Mouse (Mus musculus): ENCODE measurements around the gene Cdk8.
A peak's percentile ranks its signal among the peaks of the same experiment; 100 is the strongest.
"Not testable (repeated sequence)": the region's sequence is repeated elsewhere in the genome, so short reads cannot be mapped to it uniquely, and the experiment has no call there.

Gene Cdk8

DNA sequence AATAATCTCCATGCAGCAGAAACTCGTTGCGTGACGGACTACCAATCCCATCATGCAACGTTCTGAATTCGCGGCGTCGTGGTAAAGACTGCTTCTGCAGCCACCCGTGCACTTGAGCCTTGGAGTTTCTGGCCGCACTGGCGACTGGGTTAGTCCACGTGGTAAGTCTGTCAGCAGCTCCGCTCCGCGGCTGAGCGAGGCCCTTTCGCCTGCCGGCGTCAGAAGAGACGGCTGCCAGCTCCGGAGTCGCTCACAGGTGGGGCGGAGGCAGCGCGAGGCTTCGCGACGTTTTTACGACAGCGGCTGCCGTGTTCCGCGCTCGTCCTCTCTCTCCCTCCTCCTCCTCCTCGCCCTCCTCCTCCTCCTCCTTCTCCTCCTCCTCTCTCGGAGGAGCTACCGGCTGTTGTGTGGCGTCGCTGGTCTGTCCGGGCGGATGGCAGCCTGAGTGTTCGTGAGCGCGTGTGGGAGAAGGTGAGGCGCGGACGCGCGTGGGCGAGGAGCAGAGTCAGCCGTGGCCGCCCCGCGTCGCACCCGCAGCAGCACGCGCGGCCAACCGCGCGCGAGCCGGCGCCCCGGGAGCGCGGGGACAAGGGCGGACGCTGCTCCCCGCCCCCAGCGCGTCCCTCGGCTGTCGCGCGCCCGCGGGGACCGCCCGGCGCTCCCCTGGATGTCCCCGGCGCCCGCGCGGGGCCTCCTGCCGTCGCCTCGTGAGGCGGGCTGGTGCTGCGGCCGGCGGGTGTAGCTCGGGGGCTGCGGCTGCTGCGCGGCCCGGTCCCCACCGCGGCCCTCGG lies at the start of gene Cdk8:
TSS of gene Cdk8 (plus strand) at position 367 of the 791 bp plus-strand sequence.
- TF ChIP-seq GATA4 (IDR thresholded peaks at IDR 0.05; ENCODE audit: insufficient replicate concordance, low read length): peak; percentile 51; the same call in 1 of the 2 replicates

DNA sequence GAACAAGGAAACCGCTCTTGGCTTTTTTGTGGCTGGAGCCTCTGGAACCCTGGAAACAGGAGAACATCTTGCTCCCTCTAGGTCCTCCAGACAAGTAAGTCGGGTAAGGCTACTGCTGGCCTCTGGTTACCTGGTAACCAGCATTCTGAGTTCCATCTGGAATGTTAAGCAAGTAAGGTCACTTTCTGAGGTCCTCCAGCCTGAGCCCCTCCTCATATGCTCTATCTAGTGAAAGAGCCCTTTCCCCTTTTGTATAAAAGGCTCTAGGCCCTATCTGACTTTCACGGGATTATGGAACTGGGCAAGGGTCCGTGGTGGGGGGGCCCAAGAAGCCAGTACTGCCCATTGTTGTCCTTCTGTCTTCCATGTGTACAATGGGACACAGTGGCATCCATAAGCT lies 45.8 kb upstream of the Cdk8 start, which contains the start of gene 1700001J03Rik:
TSS of gene 1700001J03Rik (minus strand) at position 101 of the 400 bp plus-strand sequence.
- not testable (repeated sequence) for TF ChIP-seq GATA4 (IDR thresholded peaks at IDR 0.05; ENCODE audit: insufficient replicate concordance, low read length)

DNA sequence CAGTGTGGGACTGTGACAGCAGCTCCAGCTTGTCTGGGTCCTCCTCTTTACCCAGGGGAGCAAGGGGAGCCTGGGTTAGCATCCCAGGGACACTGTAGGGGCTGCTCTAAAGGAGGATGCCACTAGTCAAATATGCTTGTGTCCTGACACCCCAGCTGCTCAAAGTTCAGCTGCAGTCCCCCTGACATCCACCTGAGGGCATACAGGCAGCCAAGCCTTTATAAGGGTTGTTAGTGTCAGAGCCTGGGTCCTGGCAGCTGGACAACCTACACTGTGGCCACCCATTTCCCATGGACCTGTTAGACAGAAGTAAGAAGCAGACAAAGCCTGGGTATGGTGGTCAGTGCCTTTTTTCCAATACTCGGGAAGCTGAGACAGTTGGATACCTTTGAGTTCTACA lies 42.9 kb upstream of the Cdk8 start:
- TF ChIP-seq GATA4 (IDR thresholded peaks at IDR 0.05; ENCODE audit: insufficient replicate concordance, low read length): no peak

DNA sequence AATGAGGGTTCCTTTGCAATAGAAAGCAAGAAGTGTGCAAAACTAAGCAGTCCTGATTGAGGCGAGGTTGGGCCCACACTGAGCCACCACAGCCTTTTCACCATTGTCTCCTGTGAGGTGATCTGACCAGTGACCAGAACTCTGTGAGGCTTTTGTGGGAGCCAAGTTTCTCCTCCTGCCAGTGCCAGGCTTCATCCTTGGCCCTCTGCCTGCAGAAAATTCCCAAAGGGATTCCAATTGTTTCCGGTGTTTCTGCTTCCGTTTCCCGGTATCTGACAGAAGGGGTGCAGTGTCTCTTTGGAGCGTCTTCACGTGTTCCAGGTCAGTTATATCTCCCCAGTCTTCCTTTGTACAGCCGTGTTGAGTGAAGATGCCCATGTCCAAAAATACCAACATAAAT lies 42.3 kb upstream of the Cdk8 start:
- no peak for TF ChIP-seq GATA4 (IDR thresholded peaks at IDR 0.05; ENCODE audit: insufficient replicate concordance, low read length)

DNA sequence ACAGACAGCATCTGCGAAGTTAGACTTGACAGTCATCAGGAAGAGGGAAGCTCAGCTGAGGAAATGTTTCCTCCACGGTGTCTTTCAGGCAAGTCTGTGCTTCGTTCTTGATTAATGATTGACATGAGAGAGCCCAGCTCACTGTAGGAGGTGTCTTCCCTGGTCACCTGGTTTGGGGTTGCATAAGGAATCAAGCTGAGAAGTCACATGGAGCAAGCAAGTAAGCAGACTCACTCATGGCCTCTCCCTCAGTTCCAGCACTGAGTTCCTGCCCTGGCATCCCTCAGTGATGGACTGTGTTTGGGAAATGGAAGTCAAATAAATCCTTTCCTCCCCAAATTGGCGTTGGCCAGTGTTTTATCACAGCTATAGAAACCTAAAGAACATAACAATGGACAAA lies 40.9 kb upstream of the Cdk8 start:
- TF ChIP-seq GATA4 (IDR thresholded peaks at IDR 0.05; ENCODE audit: insufficient replicate concordance, low read length): no peak

DNA sequence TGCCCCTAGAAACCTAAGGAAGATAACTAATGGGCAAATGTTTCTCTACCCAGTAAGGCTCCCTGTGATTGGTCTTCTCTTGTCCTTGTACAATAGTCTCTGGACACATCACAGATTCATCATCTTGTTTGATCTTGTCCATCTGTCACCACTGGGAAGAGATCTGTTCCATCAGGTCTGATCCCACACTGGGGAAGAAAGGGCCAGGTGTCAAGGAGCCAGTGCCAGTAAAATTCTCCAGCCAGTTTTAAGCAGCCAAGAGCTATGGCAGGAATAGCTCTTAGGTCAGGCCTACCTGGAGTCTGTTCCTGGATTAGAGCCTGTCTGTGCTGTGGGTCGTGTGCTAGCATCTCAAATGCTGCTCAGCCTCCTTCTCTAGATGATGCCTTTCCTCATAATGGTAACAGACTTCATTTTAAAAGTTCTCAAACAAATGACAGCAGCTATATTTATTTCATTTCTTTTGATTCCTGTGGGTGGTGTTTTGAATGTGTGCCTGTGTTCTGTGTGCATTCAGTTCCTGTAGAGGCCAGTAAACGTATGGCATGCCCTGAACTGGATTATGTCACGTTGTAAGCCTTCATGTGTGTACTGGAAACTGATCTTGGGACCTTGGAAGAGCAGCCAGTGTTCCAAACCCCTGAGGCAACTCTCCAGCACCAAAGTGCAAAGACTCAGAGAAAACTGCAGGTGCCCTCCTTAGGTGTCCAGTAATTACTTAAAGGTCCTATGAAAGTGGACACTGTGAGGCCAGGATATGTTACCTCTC lies 40.3 kb upstream of the Cdk8 start:
- no peak for TF ChIP-seq GATA4 (IDR thresholded peaks at IDR 0.05; ENCODE audit: insufficient replicate concordance, low read length)

DNA sequence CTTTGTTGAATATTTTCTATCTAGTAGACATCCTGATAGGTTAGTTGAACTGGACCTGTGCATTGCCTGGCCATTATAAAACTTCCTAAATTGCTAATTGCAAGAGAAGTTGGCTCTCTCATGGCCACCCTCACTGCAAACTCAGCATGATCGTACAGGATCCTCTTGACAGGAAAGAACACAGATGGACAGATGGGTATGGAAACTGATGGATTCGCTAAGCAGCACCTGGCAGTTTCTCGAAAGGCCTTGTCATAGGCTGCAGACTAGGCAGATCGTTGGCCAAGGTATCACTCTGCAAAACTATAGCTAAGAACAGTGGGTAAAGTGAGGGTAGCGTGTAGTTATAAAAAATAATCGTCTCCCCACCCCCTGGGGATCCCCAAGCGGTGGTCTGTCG lies 37.7 kb upstream of the Cdk8 start:
- no peak for TF ChIP-seq GATA4 (IDR thresholded peaks at IDR 0.05; ENCODE audit: insufficient replicate concordance, low read length)

DNA sequence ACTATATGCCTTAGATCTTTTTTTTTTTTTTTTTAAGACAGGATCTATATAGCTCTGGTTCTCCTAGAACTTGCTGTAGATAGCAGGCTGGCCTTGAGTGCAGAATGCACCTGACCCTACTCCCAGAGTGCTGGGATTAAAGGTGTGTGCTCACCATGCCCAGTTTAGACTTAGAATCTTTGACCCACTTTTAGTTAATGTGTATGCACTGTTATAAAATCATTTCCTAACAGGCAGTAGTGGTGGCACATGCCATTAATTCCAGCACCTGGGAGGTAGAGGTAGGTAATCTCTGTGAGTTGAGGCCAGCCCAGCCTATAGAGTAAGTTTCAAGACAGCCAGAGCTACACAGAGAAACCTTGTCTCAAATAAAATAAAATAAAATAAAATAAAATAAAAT lies 32.0 kb upstream of the Cdk8 start:
- TF ChIP-seq GATA4 (IDR thresholded peaks at IDR 0.05; ENCODE audit: insufficient replicate concordance, low read length): no peak

DNA sequence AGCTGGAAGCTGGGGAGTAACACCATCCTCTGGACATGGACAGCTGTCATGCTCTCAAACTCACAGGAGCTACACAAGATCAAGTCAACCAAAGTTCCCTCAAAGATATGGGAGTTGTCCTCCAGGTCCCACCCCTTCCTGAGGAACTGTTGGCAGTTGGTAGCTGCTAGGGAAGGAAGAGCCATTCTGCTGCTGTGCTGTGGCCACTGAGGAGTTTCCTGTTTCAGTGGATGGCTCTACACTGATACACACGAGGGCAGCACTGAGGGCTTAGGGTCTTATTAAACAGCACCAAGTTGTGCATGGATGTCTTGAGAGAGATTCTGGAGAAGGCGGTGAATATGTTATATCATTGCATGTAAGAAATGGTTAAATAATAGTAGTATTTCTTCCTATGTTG lies 31.5 kb upstream of the Cdk8 start:
- TF ChIP-seq GATA4 (IDR thresholded peaks at IDR 0.05; ENCODE audit: insufficient replicate concordance, low read length): no peak

DNA sequence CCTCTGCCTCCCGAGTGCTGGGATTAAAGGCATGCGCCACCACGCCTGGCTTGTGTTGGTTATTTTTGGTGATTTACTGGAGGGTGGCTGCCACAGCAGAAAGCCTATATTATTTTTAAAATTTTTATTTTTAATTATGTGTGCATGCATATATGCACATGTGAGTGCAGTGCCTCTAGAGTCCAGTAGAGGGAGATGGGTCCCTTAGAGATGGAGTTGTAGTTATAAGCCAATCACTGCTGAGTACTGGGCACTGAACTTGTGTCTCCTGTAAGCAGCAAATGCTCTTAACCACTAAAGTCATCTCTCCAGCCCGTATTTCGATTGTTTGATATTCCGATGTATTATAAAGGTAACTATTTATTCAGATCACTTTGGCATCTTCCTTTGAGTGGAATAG lies 30.4 kb upstream of the Cdk8 start:
- no peak for TF ChIP-seq GATA4 (IDR thresholded peaks at IDR 0.05; ENCODE audit: insufficient replicate concordance, low read length)

DNA sequence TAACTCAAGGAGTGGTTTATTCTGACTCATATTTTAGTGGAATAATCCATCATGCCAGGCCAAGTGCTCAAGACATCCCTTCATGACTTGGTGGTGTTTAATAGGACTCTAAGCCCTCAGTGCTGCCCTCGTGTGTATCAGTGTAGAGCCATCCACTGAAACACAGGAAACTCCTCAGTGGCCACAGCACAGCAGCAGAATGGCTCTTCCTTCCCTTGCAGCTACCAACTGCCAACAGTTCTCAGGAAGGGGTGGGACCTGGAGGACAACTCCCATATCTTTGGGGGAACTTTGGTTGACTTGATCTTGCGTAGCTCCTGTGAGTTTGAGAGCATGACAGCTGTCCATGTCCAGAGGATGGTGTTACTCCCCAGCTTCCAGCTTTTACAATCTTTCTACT lies 27.1 kb upstream of the Cdk8 start:
- TF ChIP-seq GATA4 (IDR thresholded peaks at IDR 0.05; ENCODE audit: insufficient replicate concordance, low read length): no peak

DNA sequence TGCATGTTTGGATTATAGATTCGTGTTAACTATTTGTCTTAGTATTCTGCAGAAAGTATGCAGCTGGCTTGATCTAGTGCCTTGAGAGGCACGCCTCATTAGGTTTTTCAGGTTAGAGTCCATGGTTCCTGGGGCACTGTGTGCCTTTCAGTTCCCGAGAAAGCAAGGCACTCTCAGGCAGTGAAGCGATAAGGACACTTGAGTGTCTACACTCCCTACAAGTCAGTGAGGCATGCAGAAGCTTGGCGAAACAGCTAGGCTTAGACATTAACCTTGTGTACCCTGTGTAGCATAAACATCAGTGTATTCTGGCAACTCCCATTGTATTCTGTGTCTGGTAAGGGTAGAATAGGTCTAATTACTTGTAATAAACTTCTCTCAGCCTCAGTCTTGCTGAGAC lies 25.5 kb upstream of the Cdk8 start:
- no peak for TF ChIP-seq GATA4 (IDR thresholded peaks at IDR 0.05; ENCODE audit: insufficient replicate concordance, low read length)

DNA sequence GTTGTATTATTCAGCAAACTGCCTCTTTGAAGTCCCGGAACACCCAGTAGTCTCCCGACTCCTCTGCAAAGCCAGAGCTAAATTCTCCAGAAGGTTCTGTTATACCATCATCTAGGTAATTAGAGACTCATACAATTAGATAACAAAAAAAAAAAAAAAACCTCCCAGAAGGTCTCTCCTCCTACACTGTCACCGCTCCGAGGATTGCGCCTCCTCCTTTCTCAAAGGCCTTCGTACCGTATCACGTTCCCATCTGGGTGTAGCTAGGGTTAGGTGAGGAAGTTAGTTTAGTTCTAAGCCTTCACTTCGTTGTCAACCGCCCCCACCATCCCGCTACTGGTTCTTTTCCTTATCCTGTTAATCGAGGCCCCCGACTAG lies 10.5 kb upstream of the Cdk8 start:
- no peak for TF ChIP-seq GATA4 (IDR thresholded peaks at IDR 0.05; ENCODE audit: insufficient replicate concordance, low read length)

DNA sequence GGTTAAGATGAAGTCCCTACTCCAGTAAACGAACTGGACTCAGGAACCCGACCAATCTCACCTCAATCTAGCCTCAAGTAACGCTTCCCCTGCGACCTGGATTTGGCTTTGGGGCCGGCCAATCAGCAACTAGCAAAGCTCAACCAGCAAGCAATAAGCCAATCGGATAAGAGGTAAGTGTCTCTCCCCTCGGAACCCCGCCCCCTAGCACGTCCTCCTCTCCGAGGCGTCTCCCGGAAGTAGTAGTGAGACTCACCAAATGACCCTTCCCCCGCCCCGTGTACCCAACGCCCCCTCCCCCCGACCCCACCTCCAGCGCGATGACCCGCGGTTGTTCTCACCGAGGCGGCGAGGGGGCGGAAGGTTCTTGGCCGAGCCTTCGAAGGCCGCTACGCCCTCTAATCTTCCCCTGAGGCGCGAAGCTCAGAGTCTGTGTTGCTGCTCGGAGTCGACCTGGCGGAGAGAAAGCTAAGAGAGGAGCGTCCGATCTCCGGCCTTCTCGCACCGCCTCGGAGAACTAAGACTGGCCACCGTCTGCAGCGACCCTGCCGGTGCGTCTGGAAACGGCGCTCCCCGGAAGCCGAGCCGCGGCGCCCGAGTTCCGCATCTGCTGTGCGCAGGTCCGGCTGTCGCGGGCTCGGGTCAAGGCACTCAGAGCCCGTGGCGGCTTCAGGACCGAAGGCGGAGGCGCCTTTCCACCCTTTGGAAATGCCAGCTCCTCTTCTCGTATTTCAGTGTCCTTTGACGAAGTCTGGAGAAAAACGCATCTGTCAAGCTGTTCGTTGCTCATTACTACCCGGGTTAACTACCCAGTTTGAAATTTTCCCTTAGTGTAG lies 9.9 kb upstream of the Cdk8 start, which contains the start of gene Rnf6:
TSS of gene Rnf6 (minus strand) at position 677 of the 836 bp plus-strand sequence.
- TF ChIP-seq GATA4 (IDR thresholded peaks at IDR 0.05; ENCODE audit: insufficient replicate concordance, low read length): peak; percentile 78; the same call in 1 of the 2 replicates

DNA sequence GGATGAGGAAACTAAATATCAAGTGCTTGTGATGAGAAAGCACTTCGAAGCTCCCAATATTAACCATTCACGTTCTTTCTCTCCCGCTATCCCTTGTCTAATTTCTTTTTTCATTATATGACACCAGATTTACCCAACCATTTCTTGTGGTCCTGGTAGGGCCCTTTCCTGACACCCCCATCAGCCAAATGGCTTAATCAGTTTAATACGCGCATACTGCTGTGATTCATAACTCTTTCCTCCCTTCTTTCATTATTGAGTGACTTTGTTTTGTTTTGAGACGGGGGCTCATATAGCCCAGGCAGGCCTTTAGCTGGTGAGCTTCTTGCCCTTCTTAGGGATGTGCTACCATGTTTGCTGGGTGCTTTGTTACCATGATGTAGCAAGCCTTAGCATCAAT lies 9.3 kb upstream of the Cdk8 start:
- no peak for TF ChIP-seq GATA4 (IDR thresholded peaks at IDR 0.05; ENCODE audit: insufficient replicate concordance, low read length)
